Mouse (Mus musculus): ENCODE data around the gene Ddah1.
A peak's percentile ranks its signal among the peaks of the same experiment; 100 is the strongest.

Ddah1 gene

DNA sequence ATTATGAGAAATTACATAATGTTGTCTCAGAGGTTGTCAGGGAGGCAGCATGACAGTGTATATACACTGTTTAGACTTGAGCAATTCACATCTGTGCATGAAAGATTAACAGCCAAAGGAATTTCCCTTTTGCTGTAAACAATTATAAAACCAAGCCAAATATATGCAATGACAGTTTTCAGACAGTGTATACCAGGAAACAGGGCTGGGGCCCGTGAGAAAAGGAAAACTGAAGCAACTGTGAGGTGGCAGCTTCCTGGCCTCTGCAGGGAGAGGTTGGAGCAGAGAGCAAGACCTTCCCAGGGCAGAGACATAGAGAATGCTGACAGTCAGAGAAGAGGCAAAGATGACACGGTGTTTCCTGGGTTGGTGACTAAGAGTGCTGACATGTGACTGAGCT, 62.0 kb downstream of the Ddah1 start:
- DNase-seq, result peak; percentile 57 to 77

DNA sequence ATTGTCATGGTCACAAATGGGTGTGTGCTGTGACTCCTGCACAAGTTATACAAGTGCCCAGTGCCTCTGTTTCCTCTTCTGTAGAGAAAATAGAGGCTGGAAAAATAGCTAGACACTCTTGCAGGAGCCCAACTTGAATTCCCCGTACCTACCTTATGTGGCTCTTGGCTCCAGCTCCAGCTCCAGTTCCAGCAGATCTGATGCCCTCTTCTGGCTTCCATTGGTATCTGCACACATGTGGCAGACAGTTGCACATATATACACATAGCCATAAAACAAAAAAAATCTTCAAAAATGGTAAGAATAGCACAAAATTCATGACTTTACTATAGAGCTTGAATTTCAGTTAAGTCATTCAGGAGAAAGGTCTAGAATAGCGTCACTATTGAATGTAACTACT, 62.5 kb downstream of the Ddah1 start:
- no peak for DNase-seq

DNA sequence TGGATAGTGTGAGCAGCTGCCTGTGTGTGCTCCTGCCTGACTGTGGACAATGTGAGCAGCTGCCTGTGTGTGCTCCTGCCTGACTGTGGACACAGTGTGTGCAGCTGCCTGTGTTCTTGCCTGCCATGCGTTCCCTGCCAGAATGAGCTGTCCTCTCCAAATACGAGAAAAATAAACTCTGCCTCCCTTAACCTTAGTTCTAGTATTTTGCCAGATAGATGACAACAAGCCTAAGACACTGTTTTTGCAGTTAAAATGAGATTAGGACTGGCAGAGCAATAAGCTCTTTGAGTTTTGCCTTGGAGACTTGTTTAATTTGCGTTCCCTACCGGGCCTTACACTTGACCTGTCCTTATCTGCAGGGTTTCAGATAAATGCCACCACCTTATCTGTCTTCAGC, 63.7 kb downstream of the Ddah1 start:
- no peak for DNase-seq

DNA sequence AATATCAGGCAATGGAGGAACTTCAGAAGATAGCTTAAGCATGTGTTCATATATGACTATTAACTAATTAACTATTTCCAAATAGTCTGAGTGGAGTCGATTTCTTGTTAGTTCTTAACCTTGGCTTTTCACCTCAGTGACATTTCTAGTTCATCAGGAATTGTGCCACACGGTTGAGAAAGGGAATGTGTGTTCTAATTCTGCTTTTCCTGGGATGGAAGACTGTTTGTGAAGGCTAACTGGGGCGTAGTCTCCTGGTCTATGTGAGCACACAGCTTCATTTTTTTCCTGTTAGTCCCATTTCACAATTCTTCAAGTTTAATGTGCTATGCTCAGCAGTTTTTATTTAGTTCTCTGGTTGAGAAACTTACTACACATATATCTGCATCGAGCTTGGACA, 65.2 kb downstream of the Ddah1 start:
- no peak for DNase-seq

DNA sequence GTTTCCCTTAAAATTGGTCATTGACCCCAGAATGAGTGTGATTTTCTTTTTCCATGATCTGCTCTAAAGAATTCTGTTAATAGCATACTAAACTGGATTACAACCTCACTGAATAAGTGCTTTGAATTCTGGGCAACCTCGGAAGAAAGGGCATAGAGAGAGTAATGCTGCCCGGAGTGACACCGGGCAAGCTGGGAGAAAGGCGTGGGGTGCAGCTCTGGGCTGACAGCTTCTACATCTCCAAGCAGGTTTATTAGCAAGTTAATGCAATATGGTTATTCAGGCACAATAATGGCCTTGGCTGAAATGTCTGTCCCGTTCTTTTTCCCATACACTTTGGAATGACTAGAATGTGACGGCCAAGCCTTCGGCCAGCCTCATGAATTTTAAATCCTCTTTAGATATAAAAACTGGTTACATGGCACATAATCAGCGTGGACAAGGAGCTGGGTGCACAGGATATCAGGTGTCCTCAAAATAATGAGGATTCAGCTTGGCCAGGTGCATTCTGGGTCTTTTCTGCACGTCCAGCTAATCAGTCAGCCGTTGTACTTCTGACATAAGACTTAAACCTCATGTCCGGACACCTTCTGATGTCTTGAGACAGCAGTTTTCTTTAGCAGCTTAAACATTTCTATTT, 67.1 kb downstream of the Ddah1 start:
- DNase-seq, result no peak

DNA sequence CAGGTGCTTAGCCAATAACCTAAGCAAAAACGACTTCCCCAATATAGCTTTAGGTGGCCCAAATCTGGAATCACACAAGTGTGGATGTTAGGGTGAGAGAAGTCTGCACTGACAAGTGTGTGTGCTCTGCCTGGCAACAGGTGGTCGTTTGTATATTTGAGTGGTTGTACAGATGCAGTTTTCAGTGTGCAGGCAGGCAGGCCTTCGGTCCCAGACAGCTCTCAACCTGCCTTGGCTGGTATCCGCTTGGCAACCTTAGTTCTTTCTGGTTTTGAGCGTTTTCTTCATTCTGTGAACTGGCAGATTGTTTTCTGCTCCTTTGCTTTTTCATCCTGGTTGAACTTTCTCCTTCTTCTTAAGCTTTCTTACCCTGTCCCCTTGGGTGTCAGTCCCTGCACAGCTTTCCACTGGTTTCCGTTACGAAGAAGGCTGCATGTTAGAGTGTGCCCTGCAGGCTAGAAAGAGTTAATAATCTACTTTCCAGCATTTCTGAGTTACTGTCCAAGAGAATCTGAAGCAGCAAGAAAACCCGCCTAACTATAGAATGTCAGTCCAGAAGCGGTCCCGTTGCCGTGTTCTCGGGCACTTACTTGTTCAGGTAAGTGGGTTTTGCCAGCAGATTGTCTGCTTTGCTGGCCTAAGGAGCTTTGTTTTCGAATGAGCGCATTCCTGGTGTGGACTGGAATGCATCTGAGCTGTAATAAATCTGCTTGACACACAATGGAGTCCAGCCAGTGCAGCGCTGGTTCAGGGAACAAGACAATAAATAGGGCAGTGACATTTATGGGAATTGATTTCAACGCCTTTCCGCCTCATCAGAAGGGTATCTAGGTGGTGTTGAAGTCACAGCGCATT, 68.9 kb downstream of the Ddah1 start:
- peak; percentile 54 to 63 for DNase-seq

DNA sequence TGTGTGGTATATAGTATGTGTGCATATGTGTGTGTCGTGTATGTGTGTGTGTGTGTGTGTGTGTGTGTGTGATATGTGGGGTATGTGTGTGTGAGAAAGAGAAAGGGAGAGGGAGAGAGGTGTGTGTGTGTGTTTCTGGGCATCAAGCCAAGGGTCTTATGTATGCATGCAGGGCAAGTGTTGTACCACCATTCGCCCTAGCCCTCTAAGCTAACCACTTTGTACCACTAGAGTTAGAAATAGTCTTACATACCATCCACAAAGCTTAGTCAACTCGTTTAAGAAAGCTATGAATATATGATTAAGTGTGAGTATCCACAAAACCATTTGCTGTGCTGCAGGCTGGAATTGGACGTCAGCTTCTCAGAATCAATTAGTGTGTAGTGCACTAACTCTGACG, 70.4 kb downstream of the Ddah1 start:
- no peak for DNase-seq

DNA sequence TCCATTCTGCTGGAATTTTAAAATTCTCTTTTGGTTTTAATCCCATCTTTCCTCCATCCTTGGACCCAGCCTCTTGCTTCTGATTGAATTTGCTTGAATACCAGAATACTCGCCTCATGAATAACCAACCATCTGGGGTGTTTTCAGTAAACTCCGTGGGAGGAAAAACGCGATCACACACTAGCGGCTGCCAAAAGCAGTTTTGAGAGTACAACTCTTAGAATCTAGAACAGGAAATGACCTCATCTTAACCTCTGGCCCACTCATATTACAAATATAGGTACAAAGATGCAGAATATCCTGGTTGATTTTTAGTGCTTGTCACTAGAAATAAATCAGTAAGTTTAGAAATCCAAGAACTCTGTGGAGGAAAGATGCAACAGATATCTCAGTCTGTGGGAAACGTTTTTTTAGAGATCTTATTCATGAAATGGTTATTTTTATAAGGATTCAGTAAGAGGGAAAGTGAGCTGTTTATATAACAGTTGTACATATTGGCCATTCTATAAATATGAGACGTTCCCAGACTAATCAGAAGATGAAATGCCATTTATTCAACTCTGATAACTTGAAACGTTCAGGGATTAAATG, 75.6 kb downstream of the Ddah1 start:
- DNase-seq, result peak; percentile 32 to 47

DNA sequence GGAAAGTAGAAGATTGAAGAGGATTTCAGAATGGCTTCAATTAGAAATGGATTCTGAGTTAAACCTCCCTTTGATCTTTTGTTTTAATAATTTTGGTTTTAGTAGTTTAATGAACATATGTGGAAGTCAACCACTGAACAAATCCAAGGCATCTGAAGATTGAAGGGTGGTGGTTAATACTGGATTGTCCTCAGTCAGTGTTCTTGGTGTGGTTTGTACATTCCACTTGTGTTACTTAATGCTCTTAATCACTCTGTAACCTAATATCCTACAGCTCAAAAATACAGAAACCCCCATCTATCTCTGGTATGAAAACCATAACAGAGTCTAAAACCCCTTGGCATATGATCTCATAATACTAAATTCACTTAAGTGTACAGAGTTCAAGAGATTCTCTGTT, 79.8 kb downstream of the Ddah1 start:
- no peak for DNase-seq

DNA sequence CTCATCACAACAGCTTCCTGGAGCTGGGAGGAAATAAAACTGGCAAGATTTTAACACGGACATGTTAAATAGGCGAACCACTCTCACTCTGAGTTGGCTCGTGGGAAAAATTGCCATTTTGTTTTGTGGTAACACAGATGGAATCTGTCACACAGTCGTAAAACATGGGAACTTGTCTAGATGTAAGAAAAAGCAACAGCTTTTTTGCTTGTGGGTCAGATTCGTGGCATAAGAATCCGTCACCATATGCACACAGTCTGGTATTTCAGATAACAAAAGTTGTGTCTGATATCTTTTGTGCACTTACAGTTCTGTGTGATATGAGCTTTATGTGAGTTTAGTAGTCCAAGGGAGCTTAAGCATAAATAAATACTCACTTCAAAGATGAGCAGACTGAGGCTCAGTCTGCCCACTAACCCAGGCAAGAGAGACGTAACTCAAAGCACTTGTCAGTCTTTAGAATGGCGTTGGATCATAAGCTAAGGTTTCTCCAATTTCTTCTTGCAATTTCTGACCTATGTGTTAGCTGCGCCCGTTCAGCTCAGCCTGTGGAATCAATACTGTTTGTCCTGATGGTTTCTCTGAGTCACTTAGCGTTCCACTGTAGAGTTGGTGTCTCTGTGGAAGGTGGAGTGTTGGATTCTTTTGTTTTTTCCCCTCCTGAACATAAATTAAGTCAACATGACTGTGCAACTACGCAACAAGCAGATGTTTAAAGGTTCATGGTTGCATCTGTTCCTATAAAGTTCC, 83.7 kb downstream of the Ddah1 start:
- DNase-seq, result no peak

DNA sequence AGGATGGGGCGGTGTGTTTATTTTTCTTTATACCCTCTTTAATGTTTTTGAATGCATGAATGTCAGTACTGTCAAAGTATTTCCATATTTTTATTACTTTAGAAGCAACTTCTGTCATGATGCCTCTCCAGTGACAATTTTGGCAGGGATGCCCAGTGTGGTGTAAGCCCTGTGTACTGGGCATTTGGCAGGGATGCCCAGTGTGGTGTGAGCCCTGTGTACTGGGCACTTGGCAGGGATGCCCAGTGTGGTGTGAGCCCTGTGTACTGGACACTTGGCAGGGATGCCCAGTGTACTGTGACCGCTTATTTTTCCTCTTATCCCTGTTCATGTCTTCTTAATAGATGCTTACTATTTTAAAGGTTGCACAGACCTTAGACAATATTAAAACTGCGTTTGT, 85.4 kb downstream of the Ddah1 start:
- no peak for DNase-seq

DNA sequence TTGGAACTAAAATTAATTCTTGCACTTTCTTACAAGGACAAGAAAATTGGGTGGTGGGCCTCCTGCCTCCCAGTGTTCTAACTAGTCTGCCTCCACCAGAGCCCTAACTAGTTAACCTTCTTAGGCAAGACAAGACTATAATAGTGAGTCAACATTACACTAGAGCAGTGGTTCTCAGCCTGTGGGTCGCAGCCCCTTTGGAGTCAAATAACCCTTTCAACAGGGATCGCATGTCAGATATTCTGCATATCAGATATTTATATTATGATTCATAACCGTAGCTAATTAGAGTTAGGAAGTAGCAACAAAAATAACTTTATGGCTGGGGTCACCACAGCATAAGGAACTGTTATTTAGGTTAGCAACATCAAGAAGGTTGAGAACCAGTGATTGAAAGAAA, 86.4 kb downstream of the Ddah1 start:
- DNase-seq, result no peak

DNA sequence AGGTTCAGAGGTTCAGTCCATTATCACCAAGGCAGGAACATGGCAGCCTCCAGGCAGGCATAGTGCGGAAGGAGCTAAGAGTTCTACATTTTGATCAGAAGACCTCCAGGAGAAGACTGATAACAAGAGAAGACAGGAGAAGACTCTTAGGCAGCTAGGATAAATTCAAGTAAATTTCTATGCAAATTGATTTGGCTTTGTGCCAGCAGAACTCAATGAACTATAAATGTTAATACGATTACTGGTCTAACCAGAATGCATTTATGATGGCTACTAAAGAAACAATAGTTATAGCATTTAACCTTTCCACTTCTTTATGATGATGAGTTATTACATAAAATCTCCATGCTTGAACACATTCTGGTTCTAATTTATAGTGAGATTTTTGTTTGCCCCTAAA, 87.8 kb downstream of the Ddah1 start:
- DNase-seq, result no peak

DNA sequence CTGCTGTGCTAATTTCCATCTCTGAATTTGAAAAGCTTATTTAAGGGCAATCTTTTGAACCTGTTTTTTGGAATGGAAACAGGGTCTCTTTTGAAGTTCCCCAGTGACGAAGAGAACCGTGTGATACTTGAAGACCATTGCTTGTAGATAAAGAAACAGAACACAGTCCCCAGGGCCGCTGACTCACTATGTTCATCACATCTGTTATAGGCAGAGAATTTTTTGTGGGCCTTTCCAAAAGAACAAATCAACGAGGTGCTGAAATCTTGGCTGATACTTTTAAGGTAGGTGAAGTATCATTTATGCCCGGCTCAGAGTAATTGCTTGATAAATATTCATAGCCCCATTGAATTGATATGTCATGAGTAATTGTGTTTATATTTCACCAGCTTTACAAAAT, 93.6 kb downstream of the Ddah1 start:
- no peak for DNase-seq

DNA sequence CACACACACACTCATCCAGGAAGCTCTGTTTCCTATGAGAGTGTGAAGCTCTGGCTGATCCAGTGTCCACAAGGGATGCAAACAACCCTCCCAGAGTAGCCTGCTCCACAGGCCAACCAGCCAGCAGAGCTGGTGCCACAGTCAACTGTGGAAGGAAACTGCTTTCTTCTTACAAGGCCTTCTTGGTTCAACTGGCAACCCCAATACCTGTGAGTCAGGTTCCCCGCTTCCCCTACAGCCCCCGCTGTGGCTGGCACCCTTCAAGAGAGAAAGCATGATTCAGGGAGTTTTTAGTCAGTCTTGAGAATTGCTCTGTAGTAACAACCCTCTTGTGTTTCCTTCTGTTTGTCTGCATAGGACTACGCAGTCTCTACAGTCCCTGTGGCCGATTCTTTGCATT, 94.3 kb downstream of the Ddah1 start:
- no peak for DNase-seq

DNA sequence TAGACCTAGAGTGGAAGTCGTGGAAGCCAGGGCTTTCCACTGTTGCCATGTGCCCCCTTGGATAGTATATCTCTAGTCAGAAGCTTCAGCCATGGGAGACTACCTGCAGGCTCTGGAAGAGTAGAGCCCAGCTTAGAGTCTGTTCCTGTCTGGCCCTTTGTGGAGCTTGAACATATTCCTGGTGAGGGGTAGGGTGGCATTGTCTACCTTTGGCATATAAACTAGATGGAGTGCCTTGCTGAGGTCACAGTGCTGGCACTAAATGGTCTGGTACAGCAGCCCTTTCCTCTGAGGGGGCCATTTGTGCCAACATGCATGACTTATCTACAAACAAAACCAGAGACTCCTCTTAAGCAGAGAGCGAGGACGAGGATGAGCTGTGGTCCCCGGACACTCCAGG, 95.2 kb downstream of the Ddah1 start:
- no peak for DNase-seq

DNA sequence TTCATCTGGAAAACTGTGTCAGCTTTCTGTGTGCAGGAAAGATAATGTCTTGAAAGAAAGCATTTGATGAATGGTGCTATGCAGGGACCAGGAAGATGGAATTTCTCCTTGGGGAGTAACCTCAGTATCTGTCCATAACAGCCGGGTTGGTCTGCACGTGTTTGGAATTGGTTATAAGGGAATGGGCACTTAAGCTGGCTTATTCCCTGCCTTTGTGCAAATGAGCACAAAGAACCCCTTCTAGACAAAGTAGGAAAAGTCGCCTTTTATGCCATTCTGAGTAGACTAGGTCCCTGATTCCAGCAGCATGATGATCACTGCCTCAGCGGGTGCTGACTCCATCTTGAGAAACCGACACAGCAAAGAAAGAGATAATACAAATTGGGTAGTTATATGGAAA, 96.0 kb downstream of the Ddah1 start:
- DNase-seq, result no peak

DNA sequence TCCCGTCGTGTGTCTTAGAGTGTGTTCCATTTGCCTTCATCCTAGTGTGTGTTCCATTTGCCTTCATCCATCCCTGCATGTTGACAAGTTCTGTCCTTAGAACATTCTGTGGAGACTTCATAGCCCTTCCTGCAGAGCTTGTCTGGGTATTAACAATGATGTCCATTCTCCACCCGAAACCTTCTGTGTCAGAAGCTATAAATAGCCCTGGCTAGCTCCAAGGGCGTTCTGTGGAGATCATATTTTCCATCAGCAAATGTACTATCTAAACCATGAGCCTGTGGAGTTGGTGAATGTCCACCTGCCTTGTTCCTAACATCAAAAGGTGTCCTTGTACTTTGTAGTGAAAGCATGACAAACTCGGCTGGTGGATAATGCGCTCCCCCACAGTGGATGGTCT, 96.8 kb downstream of the Ddah1 start:
- no peak for DNase-seq

DNA sequence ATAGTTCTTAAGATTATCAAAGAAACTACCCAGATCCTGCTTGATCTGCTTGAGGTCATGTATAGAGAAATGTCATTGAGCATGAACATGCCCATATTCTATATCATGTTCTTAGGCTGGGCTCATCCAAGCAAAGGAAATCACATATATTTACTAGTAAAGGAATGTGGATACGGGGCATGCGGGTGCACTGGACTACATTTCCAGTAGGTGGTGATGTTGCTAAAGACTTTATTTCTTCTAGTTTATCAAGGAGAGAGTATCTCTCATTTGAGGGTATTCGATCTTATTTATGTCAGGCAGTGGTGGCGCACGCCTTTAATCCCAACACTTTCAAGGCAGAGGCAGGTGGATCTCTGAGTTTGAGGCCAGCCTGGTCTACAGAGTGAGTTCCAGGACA, 99.9 kb downstream of the Ddah1 start:
- no peak for DNase-seq

DNA sequence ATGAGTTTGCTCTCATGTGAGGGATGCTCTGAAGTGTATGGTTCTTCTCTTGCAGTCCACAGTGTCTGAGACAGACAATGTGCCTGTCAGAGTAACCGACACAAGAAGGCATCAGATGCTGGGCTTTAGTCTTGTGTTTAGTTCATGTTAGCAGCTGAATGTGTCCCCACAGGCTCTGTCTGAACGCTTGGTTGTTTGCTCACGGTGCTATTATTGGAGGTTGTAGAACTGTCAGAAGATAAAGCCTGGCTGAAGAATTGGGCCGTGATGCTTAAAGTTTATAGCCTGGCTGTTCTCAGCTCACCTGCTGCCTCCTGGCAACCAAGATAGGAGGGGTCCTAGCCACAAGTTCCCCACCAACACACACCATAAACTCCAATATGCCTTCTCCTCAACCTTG, 104.0 kb downstream of the Ddah1 start:
- no peak for DNase-seq

DNA sequence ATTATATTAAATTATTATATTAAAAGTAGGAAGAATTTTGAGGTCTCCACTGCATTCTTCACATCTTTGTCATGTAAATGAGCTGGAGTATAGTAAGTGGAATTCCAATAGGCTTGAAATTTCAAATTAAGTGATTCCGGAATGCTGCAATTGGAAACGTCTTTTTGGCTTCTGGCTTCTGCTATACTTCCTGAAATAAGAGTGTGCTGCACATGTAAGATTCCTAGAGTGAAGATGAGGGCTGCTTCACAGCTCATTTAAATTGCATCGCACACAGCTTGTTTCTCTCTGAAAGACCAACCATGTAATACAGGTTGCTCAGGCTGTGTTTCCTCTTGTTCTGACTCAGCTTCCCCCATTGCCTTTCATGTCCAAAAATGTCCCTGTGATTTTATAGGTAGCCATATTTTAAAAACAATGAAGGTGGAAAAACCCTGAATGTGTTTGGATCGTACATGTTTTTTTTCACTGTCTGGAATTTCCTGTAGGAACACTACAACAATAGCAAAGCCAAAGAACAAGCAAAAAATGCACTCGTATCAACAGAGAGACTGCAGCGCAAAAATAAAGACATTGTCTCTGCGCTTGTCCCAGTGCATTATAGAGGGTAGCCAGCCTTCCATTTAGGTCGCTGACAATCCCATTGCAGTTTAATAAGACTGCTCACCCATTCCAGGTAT, 105.7 kb downstream of the Ddah1 start:
- no peak for DNase-seq

DNA sequence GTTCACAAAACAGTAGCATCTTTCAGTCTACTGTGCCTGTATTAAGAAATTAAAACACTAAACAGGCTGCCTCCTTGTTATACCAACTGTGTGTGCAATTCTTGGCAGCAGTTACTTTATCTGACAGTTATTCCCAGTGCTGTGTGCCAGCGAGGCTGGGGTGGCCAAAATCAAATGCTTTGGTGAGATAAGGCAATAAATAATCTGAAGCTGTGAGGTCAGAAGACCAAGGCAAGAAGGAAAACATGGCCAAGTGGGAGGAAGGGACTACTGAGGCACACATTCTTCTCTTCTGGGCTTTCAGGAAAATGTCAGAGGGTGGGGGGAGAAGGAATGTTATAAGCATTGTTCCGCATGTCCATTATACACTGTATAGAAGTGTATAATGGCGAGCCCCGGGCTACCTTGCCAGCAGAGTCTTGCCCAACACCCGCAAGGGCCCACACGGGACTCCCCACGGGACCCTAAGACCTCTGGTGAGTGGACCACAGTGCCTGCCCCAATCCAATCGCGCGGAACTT, 106.3 kb downstream of the Ddah1 start:
- peak; percentile 18 to 62 for DNase-seq

DNA sequence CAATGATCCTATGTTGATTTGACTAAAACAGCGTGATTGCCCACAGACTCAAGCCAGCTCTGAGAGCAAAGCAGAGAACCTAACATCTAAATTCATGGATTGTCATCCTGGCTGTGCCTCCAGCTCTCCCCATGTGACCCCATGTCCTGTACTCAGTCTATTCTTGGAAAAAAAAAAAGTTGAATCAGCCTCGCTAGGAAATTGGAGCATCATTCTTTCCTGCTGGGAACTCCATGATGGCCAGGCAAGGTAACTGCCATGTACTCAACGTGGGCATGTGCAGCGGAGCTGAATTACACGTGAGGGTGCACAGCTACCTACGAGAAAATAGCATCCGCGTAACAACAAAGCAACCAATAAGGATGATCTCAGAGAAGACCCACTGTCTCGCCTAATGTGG, 114.2 kb downstream of the Ddah1 start:
- DNase-seq, result no peak
